Mouse (Mus musculus) stomach, postnatal 0 days (tissue): ENCODE measurements around the gene Cbr4. TPM values are rescaled to one million over a fixed set of nuclear protein-coding genes. Genes with fewer than 3 reads are reported as not detected.

Experiments used
- ATAC-seq: fragments of 200-750 bp; cut with Nextera tagmentation; 2 replicates; pipeline ENCODE4 v1.8.0; 2017; ENCODE audit not compliant: low FRiP score, low TSS enrichment
- DNase-seq: peaks from one replicate; pipeline ENCODE4 v3.0.0-alpha.2; 2016; ENCODE audit warnings: low spot score
- H3K27ac ChIP-seq: fragments of 300-500 bp; sonication (generic); replicated peaks from 2 replicates; pipeline ENCODE4 v1.5.1; 2014; ENCODE audit warnings: mild to moderate bottlenecking, control low read depth
- H3K27me3 ChIP-seq: fragments of 300-500 bp; sonication (generic); 2 replicates; pipeline ENCODE4 v1.6.1; 2014; ENCODE audit warnings: low read length; ENCODE audit not compliant: control insufficient read depth, insufficient read depth
- H3K36me3 ChIP-seq: fragments of 300-500 bp; sonication (generic); 2 replicates; pipeline ENCODE4 v1.6.1; 2014; ENCODE audit warnings: low read length, mixed read lengths; ENCODE audit not compliant: control insufficient read depth, insufficient read depth
- H3K4me1 ChIP-seq: fragments of 300-500 bp; sonication (generic); replicated peaks from 2 replicates; pipeline ENCODE4 v1.6.1; 2014; ENCODE audit warnings: antibody characterized with exemption; ENCODE audit not compliant: control insufficient read depth, insufficient read depth
- H3K4me2 ChIP-seq: fragments of 300-500 bp; sonication (generic); replicated peaks from 2 replicates; pipeline ENCODE4 v1.6.1; 2014; ENCODE audit warnings: low read depth, mild to moderate bottlenecking, control low read depth, moderate library complexity
- H3K4me3 ChIP-seq: fragments of 300-500 bp; sonication (generic); 2 replicates; pipeline ENCODE4 v1.5.1; 2014; ENCODE audit warnings: low read depth, low read length, control low read depth
- H3K9ac ChIP-seq: fragments of 300-500 bp; sonication (generic); 2 replicates; pipeline ENCODE4 v1.6.1; 2014; ENCODE audit warnings: mild to moderate bottlenecking, low read length, control low read depth, mixed read lengths
- H3K9me3 ChIP-seq: fragments of 300-500 bp; sonication (generic); 2 replicates; pipeline ENCODE4 v1.6.1; 2016; ENCODE audit warnings: low read length; ENCODE audit not compliant: control insufficient read depth
- CTCF ChIP-seq: IDR thresholded peaks from 2 replicates; pipeline ENCODE4 v1.5.1; 2016; ENCODE audit warnings: antibody characterized with exemption, low read depth, mild to moderate bottlenecking, moderate library complexity
- EP300 ChIP-seq: optimal IDR thresholded peaks from 2 replicates; pipeline ENCODE3; 2016; ENCODE audit warnings: antibody characterized with exemption
- WGBS: fragments of 180-500 bp; shearing (Covaris S2); extraction: QIAGEN DNeasy Blood & Tissue Kit; methylation state at CpG from one replicate; pipeline ENCODE4 v1.1.7; 2014; 5-methylcytosine and 5-hydroxymethylcytosine counted together
- polyA plus RNA-seq: library from polyadenylated mRNA; unstranded; fragments of >200 nt; fragmentation: Nextera tagmentation; extraction: Ambion mirVana; gene quantifications from 2 replicates; pipeline ENCODE4 v1.2.1, GENCODE M21; 2015

The Cbr4 gene
- polyA plus RNA-seq = 42.7 and 47.0 TPM in 2 replicates

GRCm38 (mm10) chr8:61487597-61488156 is at the start of gene Cbr4:
Gene Cbr4, plus strand, starts transcription at chr8:61487734.
- H3K36me3 ChIP-seq = peaks cover 3% of the 10 kb centered on the region; the same call in 1 of the 2 replicates
- WGBS = 0% methylated on average over 29 of the region's 29 CpGs
- H3K9me3 ChIP-seq = no peaks in the 10 kb centered on the region
- TF ChIP-seq CTCF (no peak), EP300 (no peak)
- DNase-seq (peak; percentile 89), ATAC-seq (peak; percentile 96)
- H3K27me3 ChIP-seq = no peaks in the 10 kb centered on the region
- peak within 1 kb of the TSS; percentile 84 for H3K4me2 ChIP-seq
- peak within 1 kb of the TSS; percentile 86 for H3K9ac ChIP-seq
- H3K4me1 ChIP-seq = no peaks in the 10 kb centered on the region; the same call in 1 of the 2 replicates
- peak within 1 kb of the TSS; percentile 98 for H3K27ac ChIP-seq
- peak within 1 kb of the TSS; percentile 68 for H3K4me3 ChIP-seq

- 84% methylated on average over 3 of the region's 3 CpGs for WGBS
- Histone ChIP-seq H3K27ac (no peak overlapping the region), H3K4me3 (no peak overlapping the region), H3K9me3 (no peaks in the 10 kb centered on the region), H3K36me3 (no peaks in the 10 kb centered on the region), H3K4me2 (no peak overlapping the region), H3K27me3 (no peaks in the 10 kb centered on the region), H3K4me1 (no peaks in the 10 kb centered on the region), H3K9ac (no peak overlapping the region)
- ATAC-seq = no peak
- TF ChIP-seq EP300 (no peak), CTCF (no peak)
- DNase-seq = no peak
Observed at GRCm38 (mm10) chr8:61442988-61443387, 44.5 kb upstream of the Cbr4 start.

GRCm38 (mm10) chr8:61444358-61444757 is 43.2 kb upstream of the Cbr4 start:
- H3K36me3 ChIP-seq = no peaks in the 10 kb centered on the region
- H3K27ac ChIP-seq = no peak overlapping the region
- no peak overlapping the region for H3K9ac ChIP-seq
- WGBS = 44% methylated on average over 3 of the region's 3 CpGs
- TF ChIP-seq CTCF (no peak), EP300 (no peak)
- H3K4me1 ChIP-seq = no peaks in the 10 kb centered on the region
- ATAC-seq (no peak), DNase-seq (no peak)
- H3K27me3 ChIP-seq = no peaks in the 10 kb centered on the region
- H3K4me2 ChIP-seq = no peak overlapping the region
- H3K9me3 ChIP-seq = no peaks in the 10 kb centered on the region
- no peak overlapping the region for H3K4me3 ChIP-seq

GRCm38 (mm10) chr8:61446329-61446728 is 41.2 kb upstream of the Cbr4 start:
- Histone ChIP-seq H3K9me3 (no peaks in the 10 kb centered on the region), H3K4me3 (no peak overlapping the region), H3K4me2 (peak overlapping the region; percentile 17; the same call in 1 of the 2 replicates), H3K27me3 (no peaks in the 10 kb centered on the region), H3K9ac (no peak overlapping the region), H3K4me1 (no peaks in the 10 kb centered on the region), H3K27ac (no peak overlapping the region), H3K36me3 (no peaks in the 10 kb centered on the region)
- TF ChIP-seq CTCF (no peak), EP300 (no peak)
- ATAC-seq = no peak
- 47% methylated on average over 15 of the region's 15 CpGs for WGBS
- DNase-seq = no peak

GRCm38 (mm10) chr8:61448100-61448499 is 39.4 kb upstream of the Cbr4 start:
- Histone ChIP-seq H3K4me1 (no peaks in the 10 kb centered on the region), H3K27ac (no peak overlapping the region), H3K27me3 (no peaks in the 10 kb centered on the region), H3K9ac (no peak overlapping the region), H3K4me3 (no peak overlapping the region), H3K4me2 (no peak overlapping the region), H3K9me3 (no peaks in the 10 kb centered on the region), H3K36me3 (no peaks in the 10 kb centered on the region)
- 39% methylated on average over 2 of the region's 2 CpGs for WGBS
- TF ChIP-seq EP300 (no peak), CTCF (no peak)
- DNase-seq (no peak), ATAC-seq (peak; percentile 68; the same call in 1 of the 2 replicates)

- no peaks in the 10 kb centered on the region for H3K27me3 ChIP-seq
- H3K36me3 ChIP-seq = no peaks in the 10 kb centered on the region
- DNase-seq (no peak), ATAC-seq (peak; percentile 31; the same call in 1 of the 2 replicates)
- H3K9me3 ChIP-seq = no peaks in the 10 kb centered on the region
- no peaks in the 10 kb centered on the region for H3K4me1 ChIP-seq
- no peak overlapping the region for H3K27ac ChIP-seq
- no peak for TF ChIP-seq EP300
- 48% methylated on average over 5 of the region's 5 CpGs for WGBS
- no peak overlapping the region for H3K4me3 ChIP-seq
- no peak overlapping the region for H3K4me2 ChIP-seq
- no peak overlapping the region for H3K9ac ChIP-seq
Observed at GRCm38 (mm10) chr8:61448881-61449280, 38.7 kb upstream of the Cbr4 start.
